Mouse (Mus musculus) stomach, postnatal 0 days (tissue): ENCODE measurements around the gene Cdpf1.

Experiments
- CTCF ChIP-seq: IDR thresholded peaks from 2 replicates; pipeline ENCODE4 v1.5.1; 2016; ENCODE audit warnings: antibody characterized with exemption, low read depth, mild to moderate bottlenecking, moderate library complexity
- EP300 ChIP-seq: optimal IDR thresholded peaks from 2 replicates; pipeline ENCODE3; 2016; ENCODE audit warnings: antibody characterized with exemption

- TF ChIP-seq CTCF (no peak), EP300 (no peak)
Observed at GRCm38 (mm10) chr15:85786711-85787110, 24.8 kb downstream of the Cdpf1 start.
